Mouse (Mus musculus) duodenum, adult 2 months (tissue): Measurements from ENCODE around the gene Nol4l. TPM values are rescaled to one million over a fixed set of nuclear protein-coding genes. Genes with fewer than 3 reads are reported as not detected.

ENCODE experiments used
- polyA plus RNA-seq: library from polyadenylated mRNA; depleted of rRNA; stranded (reverse); fragments of >200 nt; gene quantifications from 2 replicates; pipeline ENCODE4 v1.2.3, GENCODE M21; 2012; ENCODE audit warnings: low replicate concordance; rRNA removed

Nol4l gene
- polyA plus RNA-seq, result 19.7 and 24.5 TPM in 2 replicates

DNA sequence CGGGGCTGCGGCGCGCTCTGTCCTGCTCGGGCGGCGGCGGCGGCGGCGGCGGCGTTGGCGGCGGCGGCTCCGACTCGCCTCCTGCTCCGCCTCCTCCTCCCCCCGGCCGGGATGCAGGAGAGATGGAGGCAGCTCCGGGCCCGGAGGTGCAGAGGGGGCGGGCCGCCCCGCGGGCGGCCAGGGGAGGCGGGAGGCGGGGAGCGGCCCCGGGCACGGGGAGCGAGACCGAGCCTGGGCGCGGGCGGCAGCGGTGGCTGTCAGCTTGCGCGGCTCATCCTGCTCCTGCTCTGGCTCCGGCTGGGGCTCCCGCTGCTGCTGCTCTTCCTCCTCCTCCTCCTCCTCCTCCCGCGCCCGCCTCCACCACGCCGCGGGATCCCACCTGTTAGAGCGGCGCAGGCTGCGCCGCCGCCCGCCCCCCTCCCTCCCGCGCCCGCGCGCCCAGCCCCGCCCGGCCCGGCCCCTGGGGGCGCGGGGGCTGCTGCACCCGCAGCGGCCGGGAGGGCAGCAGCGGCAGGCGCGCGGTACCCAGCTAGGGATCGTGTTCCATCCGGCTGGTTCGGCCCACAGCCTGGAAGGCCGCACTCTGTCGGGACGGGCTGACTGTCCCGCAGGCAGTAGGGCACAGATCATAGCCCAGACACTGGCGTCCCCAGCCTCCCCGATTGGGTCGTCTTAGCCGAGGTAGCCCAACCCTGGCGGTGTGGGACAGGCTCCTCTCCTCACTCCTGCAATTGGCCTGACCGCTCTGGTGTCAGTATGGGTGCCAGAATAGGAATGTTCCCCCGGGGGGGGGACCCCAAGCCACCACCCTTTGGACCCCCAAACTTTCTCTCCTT, at the start of gene Nol4l:
Gene Nol4l, minus strand, starts transcription at position 41 of the 836 bp plus-strand sequence.

DNA sequence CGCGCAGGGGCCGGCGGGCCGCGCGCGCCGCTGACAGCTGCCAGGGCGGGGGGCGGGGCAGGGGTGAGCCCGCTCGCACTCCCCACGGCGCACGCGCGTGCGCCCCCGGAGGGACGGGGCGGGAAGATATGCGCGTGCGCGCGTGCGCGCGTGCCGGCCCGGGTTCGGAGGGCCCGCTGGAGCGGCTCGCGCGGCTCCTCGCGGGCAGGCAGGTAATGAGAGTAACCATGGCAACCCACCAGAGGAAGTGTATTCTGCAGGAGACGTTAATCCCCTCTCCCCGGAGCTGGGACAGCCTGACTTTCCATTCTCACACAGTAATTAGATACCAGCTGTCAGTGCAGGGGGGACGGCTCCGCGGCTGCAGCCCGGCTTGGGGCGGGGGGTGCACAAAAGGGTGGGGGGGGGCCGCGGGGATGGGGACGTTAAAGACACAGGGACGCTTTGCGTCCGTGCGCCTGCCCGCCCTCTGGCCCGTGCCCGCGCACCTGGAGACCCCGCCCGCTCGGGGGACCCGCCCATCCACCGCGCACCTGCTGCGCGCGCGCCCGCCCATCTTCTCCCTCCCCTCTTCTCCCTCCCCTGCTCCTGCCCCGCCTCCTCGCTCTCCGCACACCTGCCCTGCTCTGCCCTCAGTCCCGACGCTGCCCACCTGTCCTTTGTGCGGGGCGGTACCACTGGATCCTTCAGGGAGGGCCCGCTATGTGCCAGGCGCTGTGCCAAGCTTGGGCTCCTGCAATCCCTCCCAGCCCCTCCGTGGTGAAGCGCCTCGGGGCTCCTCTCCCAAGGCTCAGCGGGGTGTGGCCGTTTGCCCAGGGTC, 37.0 kb downstream of the Nol4l start, which contains the start of gene 4930404H24Rik:
Gene 4930404H24Rik, plus strand, starts transcription at position 218 of the 820 bp plus-strand sequence.

Other genes starting within 250 kb of the Nol4l start
- 2.1 and 2.4 TPM in 2 replicates for gene Kif3b, start 238.6 kb downstream of the Nol4l start, polyA plus RNA-seq
- 3.2 and 4.1 TPM in 2 replicates for gene Asxl1, start 184.1 kb downstream of the Nol4l start, polyA plus RNA-seq
- not detected in 2 replicates for gene 4930404H24Rik, start 37.2 kb downstream of the Nol4l start, polyA plus RNA-seq
- 16.3 and 18.4 TPM in 2 replicates for gene Commd7, start 102.8 kb upstream of the Nol4l start, polyA plus RNA-seq
- 0.49 and 1.1 TPM in 2 replicates for gene Dnmt3b, start 119.5 kb upstream of the Nol4l start, polyA plus RNA-seq
- not detected in 2 replicates for gene Dnmt3c, start 166.7 kb upstream of the Nol4l start, polyA plus RNA-seq
- 1.7 and 2.0 TPM in 2 replicates for gene Mapre1, start 211.3 kb upstream of the Nol4l start, polyA plus RNA-seq
- 0.13 and 0.22 TPM in 2 replicates for gene Efcab8, start 250.0 kb upstream of the Nol4l start, polyA plus RNA-seq